Mouse (Mus musculus): ENCODE measurements around the gene Rwdd4a. TPM values are rescaled to one million over a fixed set of nuclear protein-coding genes. Genes with fewer than 3 reads are reported as not detected.

The Rwdd4a gene
- total and polyA plus RNA-seq, 3 experiments = 47.2 to 64.0 TPM; not detected in 1

DNA sequence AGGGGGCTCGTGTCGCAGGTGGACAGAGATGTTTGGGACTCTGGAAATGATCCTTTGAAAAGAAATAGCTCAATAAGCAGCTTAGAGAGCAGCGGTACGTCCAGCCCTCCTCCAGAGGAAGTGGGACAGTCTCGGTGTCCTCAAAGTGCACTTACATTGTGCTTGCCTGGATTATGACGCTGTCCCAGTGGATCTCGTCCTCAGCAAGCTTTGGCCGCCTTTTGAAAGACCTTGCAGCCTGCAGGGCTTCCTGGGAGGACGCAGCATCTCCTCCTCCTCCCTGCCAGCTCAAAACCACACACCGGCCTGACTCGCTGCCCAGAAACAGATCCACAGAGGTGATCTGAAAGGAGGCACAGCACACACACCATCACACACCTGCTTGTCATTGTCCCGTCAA lies 28.0 kb upstream of the Rwdd4a start:
- 0 out of 4 replicates have a peak, but pooled peaks cover 0 to under 1% of the 10 kb centered on the region in 2 experiments for H3K4me1 ChIP-seq (ENCODE audit: control insufficient read depth in 1 of 2, insufficient read depth in 2 of 2, low read length in 2 of 2)
- no peaks in the 10 kb centered on the region for H3K79me2 ChIP-seq (ENCODE audit: control insufficient read depth, insufficient read depth, low read length, poor library complexity)
- peaks cover 0 to 7% of the 10 kb centered on the region in 2 experiments; a peak in 3 of 4 replicates for H3K36me3 ChIP-seq (ENCODE audit: control insufficient read depth in 1 of 2, insufficient read depth in 2 of 2, low read length in 2 of 2)
- no peaks in the 10 kb centered on the region for H3K27me3 ChIP-seq (ENCODE audit: control insufficient read depth in 1 of 2, insufficient read depth in 2 of 2, low read length in 2 of 2)
- DNase-seq (ENCODE audit: low read depth, low spot score) = no peak
- H3K9me3 ChIP-seq (replicated peaks; ENCODE audit: insufficient read depth, low read length) = no peaks in the 10 kb centered on the region
- H3K27ac ChIP-seq (ENCODE audit: control insufficient read depth, low read depth, low read length) = no peak overlapping the region
- TF ChIP-seq MAFK (IDR thresholded peaks at IDR 0.05; ENCODE audit: borderline replicate concordance, low read depth, low read length) = no peak
- TF ChIP-seq POLR2AphosphoS5 (IDR thresholded peaks at IDR 0.05; ENCODE audit: borderline replicate concordance, low read depth, low read length) = no peak
- no peak for TF ChIP-seq POLR2A (IDR thresholded peaks at IDR 0.05; ENCODE audit: control insufficient read depth in 1 of 2, insufficient read depth in 1 of 2, low read depth in 1 of 2, low read length in 2 of 2, poor library complexity in 1 of 2)
- no peak overlapping the region for H3K4me3 ChIP-seq (ENCODE audit: control insufficient read depth in 1 of 2, insufficient read depth in 1 of 2, low read depth in 2 of 2, low read length in 2 of 2)
- no peak overlapping the region for H3K9ac ChIP-seq (ENCODE audit: control insufficient read depth, low read depth, low read length, poor library complexity, severe bottlenecking)

DNA sequence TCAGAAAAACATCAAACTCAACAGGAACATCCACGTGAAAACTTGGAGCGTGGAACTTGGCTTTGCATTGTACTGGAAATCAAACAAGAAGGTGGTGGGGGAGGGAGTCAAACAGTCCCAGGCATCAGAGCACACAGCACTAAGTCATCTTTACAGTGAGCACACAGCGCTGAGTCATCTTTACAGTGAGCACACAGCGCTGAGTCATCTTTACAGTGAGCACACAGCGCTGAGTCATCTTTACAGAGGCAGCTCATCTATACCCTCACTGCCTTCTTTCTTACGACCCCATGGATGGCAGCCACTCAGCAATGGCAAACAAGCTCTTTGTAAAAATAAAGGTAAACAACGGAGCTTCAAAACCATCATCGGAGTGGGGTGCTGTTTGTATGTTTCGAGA lies 22.5 kb upstream of the Rwdd4a start:
- Histone ChIP-seq H3K9me3 (replicated peaks; ENCODE audit: insufficient read depth, low read length) (no peaks in the 10 kb centered on the region), H3K27ac (ENCODE audit: control insufficient read depth, low read depth, low read length) (no peak overlapping the region; the same call in 1 of the 2 replicates), H3K36me3 (ENCODE audit: control insufficient read depth in 1 of 2, insufficient read depth in 2 of 2, low read length in 2 of 2) (peaks cover 2 to 10% of the 10 kb centered on the region in 2 experiments; a peak in 3 of 4 replicates), H3K4me1 (ENCODE audit: control insufficient read depth in 1 of 2, insufficient read depth in 2 of 2, low read length in 2 of 2) (peaks cover 7% of the 10 kb centered on the region in 2 experiments; a peak in 3 of 4 replicates), H3K9ac (ENCODE audit: control insufficient read depth, low read depth, low read length, poor library complexity, severe bottlenecking) (no peak overlapping the region), H3K4me3 (ENCODE audit: control insufficient read depth in 1 of 2, insufficient read depth in 1 of 2, low read depth in 2 of 2, low read length in 2 of 2) (no peak overlapping the region), H3K79me2 (ENCODE audit: control insufficient read depth, insufficient read depth, low read length, poor library complexity) (no peaks in the 10 kb centered on the region), H3K27me3 (ENCODE audit: control insufficient read depth in 1 of 2, insufficient read depth in 2 of 2, low read length in 2 of 2) (no peaks in the 10 kb centered on the region)
- peak; percentile 58 for DNase-seq (ENCODE audit: low read depth, low spot score)
- TF ChIP-seq ZMIZ1 (IDR thresholded peaks at IDR 0.05; ENCODE audit: low read depth, low read length) (no peak), EP300 (IDR thresholded peaks at IDR 0.05; ENCODE audit: low read depth in 1 of 2, low read length in 2 of 2) (peak; percentile 28 to 45; a peak in 2 of 4 replicates), MAFK (IDR thresholded peaks at IDR 0.05; ENCODE audit: borderline replicate concordance, low read depth, low read length) (peak; percentile 92), CHD1 (IDR thresholded peaks at IDR 0.05; ENCODE audit: low read depth, low read length) (no peak), ETS1 (IDR thresholded peaks at IDR 0.05; ENCODE audit: low read depth, low read length) (peak; percentile 88), MAX (IDR thresholded peaks at IDR 0.05; ENCODE audit: low read length) (no peak), MYC (IDR thresholded peaks at IDR 0.05; ENCODE audit: low read depth, low read length) (0 out of 2 replicates have a peak, but pooled peaks have one; percentile 32), MAZ (IDR thresholded peaks at IDR 0.05; ENCODE audit: low read depth, low read length) (no peak), GABPA (IDR thresholded peaks at IDR 0.05; ENCODE audit: low read depth, low read length) (peak; percentile 55; the same call in 1 of the 2 replicates), JUND (IDR thresholded peaks at IDR 0.05; ENCODE audit: low read depth, low read length) (peak; percentile 74; the same call in 1 of the 2 replicates), MXI1 (IDR thresholded peaks at IDR 0.05; ENCODE audit: low read depth, low read length) (no peak), CHD2 (IDR thresholded peaks at IDR 0.05; ENCODE audit: low read length) (no peak)

DNA sequence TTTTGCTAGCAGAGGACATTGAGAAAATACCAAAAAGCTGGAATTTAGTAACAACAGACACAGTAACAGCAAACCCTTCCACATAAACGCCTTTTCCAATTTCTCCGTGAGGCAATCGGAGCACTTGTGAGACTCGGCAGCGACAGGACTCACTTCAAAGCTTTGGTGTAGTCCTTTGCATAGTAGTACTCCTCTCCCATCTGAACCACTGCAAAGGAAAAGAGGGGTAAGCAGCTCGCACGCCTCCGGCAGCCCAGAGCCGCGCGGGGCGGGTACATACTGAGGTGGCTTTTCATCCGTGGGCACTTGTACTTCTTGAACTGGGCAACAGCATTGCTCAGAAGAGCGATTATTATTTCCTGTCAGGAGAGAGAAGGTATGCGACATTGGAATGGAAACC lies 19.9 kb upstream of the Rwdd4a start:
- Histone ChIP-seq H3K9me3 (replicated peaks; ENCODE audit: insufficient read depth, low read length) (no peaks in the 10 kb centered on the region), H3K4me1 (ENCODE audit: control insufficient read depth in 1 of 2, insufficient read depth in 2 of 2, low read length in 2 of 2) (peaks cover 7% of the 10 kb centered on the region in 2 experiments; a peak in 3 of 4 replicates), H3K79me2 (ENCODE audit: control insufficient read depth, insufficient read depth, low read length, poor library complexity) (no peaks in the 10 kb centered on the region), H3K36me3 (ENCODE audit: control insufficient read depth in 1 of 2, insufficient read depth in 2 of 2, low read length in 2 of 2) (peaks cover 2 to 9% of the 10 kb centered on the region in 2 experiments; a peak in 3 of 4 replicates), H3K27ac (ENCODE audit: control insufficient read depth, low read depth, low read length) (no peak overlapping the region), H3K4me3 (ENCODE audit: control insufficient read depth in 1 of 2, insufficient read depth in 1 of 2, low read depth in 2 of 2, low read length in 2 of 2) (no peak overlapping the region), H3K9ac (ENCODE audit: control insufficient read depth, low read depth, low read length, poor library complexity, severe bottlenecking) (no peak overlapping the region), H3K27me3 (ENCODE audit: control insufficient read depth in 1 of 2, insufficient read depth in 2 of 2, low read length in 2 of 2) (no peaks in the 10 kb centered on the region)
- TF ChIP-seq USF2 (IDR thresholded peaks at IDR 0.05; ENCODE audit: borderline replicate concordance in 1 of 2, insufficient read depth in 1 of 2, low read depth in 1 of 2, low read length in 2 of 2) (no peak), CTCF (IDR thresholded peaks at IDR 0.05 in 2 of 3, conservative IDR thresholded peaks at IDR 0.05 in 1 of 3; ENCODE audit: control insufficient read depth in 1 of 3, insufficient read depth in 1 of 3, low read depth in 2 of 3, low read length in 3 of 3, poor library complexity in 1 of 3, severe bottlenecking in 1 of 3) (no peak), UBTF (IDR thresholded peaks at IDR 0.05; ENCODE audit: borderline replicate concordance, insufficient read depth, low read depth, low read length) (no peak), ZKSCAN1 (IDR thresholded peaks at IDR 0.05; ENCODE audit: low read depth, low read length) (no peak), BHLHE40 (IDR thresholded peaks at IDR 0.05; ENCODE audit: borderline replicate concordance, low read depth, low read length) (no peak), HCFC1 (IDR thresholded peaks at IDR 0.05; ENCODE audit: low read depth, low read length) (no peak), EP300 (IDR thresholded peaks at IDR 0.05; ENCODE audit: low read depth in 1 of 2, low read length in 2 of 2) (no peak), MAX (IDR thresholded peaks at IDR 0.05; ENCODE audit: low read length) (no peak), USF1 (IDR thresholded peaks at IDR 0.05; ENCODE audit: low read depth, low read length) (no peak), CHD1 (IDR thresholded peaks at IDR 0.05; ENCODE audit: low read depth, low read length) (no peak)
- no peak for DNase-seq (ENCODE audit: low read depth, low spot score)

Data from MEL (cell line).